Mouse (Mus musculus) thymus, adult 2 months (tissue): ENCODE results near the gene Snx18.

Experiments
- CTCF ChIP-seq: fragments of 200-500 bp; IDR thresholded peaks from 2 replicates; pipeline ENCODE4 v1.5.1; 2012; ENCODE audit warnings: mild to moderate bottlenecking, control low read depth, low read length, moderate library complexity, borderline replicate concordance; ENCODE audit not compliant: control insufficient read depth, poor library complexity, insufficient read depth; ENCODE audit errors: extremely low read depth
- POLR2A ChIP-seq: fragments of 200-500 bp; IDR thresholded peaks from 2 replicates; pipeline ENCODE4 v1.6.1; 2012; ENCODE audit warnings: mild to moderate bottlenecking, low read length, control low read depth, moderate library complexity; ENCODE audit not compliant: control insufficient read depth, poor library complexity, insufficient read depth; ENCODE audit errors: extremely low read depth

- no peak for TF ChIP-seq POLR2A
- TF ChIP-seq CTCF = no peak
Measured at GRCm38 (mm10) chr13:113617338-113617890, 950 bp downstream of the Snx18 start.
